Mouse (Mus musculus) T-cell, adult 66 days (primary cell): ENCODE data around the gene Cysltr2. TPM values are rescaled to one million over a fixed set of nuclear protein-coding genes. Genes with fewer than 3 reads are reported as not detected.

Experiments
- total RNA-seq, 2 experiments: library from RNA; stranded (reverse); gene quantifications; 3 replicates in 1 of 2; 4 replicates in 1 of 2; pipeline ENCODE4 v1.2.4; 2023

Gene Cysltr2
- total RNA-seq: 10 to 100 TPM in 1 of 2 experiments, 1 to 10 TPM in 1; 8.5 to 12.0 TPM

DNA sequence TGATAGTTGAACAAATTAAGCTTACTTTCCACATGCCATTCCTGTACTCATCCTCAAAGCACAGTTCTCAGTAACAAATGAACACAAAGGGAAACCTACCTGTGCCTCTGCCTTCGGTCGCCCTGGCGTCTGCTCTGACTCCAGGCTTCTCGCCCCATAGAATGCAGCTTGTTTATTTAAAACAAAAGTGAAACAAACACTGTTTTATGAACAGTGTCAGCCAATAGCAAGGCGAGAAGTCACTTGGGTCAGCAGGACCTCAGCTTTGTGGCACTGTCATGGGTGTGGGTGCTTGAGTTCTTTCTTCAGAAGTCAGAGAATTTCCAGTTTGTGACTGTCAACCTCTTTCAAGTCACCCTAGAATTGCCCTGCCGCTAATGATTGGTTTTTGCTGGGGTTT lies at the start of gene Cysltr2:
Cysltr2 (minus strand) TSS at position 178 of the 400 bp plus-strand sequence.

Other genes with a start within 250 kb of the Cysltr2 start
- 10 to 100 TPM; 50.5 to 50.6 TPM for gene Rcbtb2, start 73.9 kb upstream of the Cysltr2 start, total RNA-seq
- gene Lpar6, start 188.8 kb upstream of the Cysltr2 start, total RNA-seq: 10 to 100 TPM; 15.5 to 15.9 TPM